Mouse (Mus musculus): ENCODE results near the gene Kmt5a. TPM values are rescaled to one million over a fixed set of nuclear protein-coding genes. Genes with fewer than 3 reads are reported as not detected.
"Not testable (repeated sequence)": the region's sequence is repeated elsewhere in the genome, so short reads cannot be mapped to it uniquely, and the experiment has no call there.

The Kmt5a gene
- total RNA-seq, 4 experiments from 2014 or later, result 58.2 to 72.4 (median 64.4) TPM

- DNase-seq (ENCODE audit: low spot score in 2 of 2), result no peak
Observed at GRCm38 (mm10) chr5:124445621-124446293, 6.0 kb downstream of the Kmt5a start.

GRCm38 (mm10) chr5:124446301-124446881 lies 6.7 kb downstream of the Kmt5a start:
- no peak for DNase-seq (ENCODE audit: low spot score in 2 of 2)

GRCm38 (mm10) chr5:124449494-124449893 lies 9.8 kb downstream of the Kmt5a start:
- DNase-seq (ENCODE audit: low spot score in 2 of 2), result no peak

- no peak for DNase-seq (ENCODE audit: low spot score in 2 of 2)
Observed at GRCm38 (mm10) chr5:124450051-124450450, 10.3 kb downstream of the Kmt5a start.

- DNase-seq (ENCODE audit: low spot score in 2 of 2), result no peak
Observed at GRCm38 (mm10) chr5:124450641-124451340, 11.1 kb downstream of the Kmt5a start.

- peak in 1 of 2 experiments; percentile 50 for DNase-seq (ENCODE audit: low spot score in 2 of 2)
Observed at GRCm38 (mm10) chr5:124452494-124453228, 12.9 kb downstream of the Kmt5a start.

GRCm38 (mm10) chr5:124453339-124454081 lies 13.8 kb downstream of the Kmt5a start:
- peak; percentile 80 to 83 for DNase-seq (ENCODE audit: low spot score in 2 of 2)

GRCm38 (mm10) chr5:124454082-124454419 lies 14.3 kb downstream of the Kmt5a start:
- DNase-seq (ENCODE audit: low spot score in 2 of 2), result no peak

GRCm38 (mm10) chr5:124456762-124457161 lies 17.0 kb downstream of the Kmt5a start:
- no peak for DNase-seq (ENCODE audit: low spot score in 2 of 2)

- DNase-seq (ENCODE audit: low spot score in 2 of 2), result not testable (repeated sequence)
Observed at GRCm38 (mm10) chr5:124460922-124461321, 21.2 kb downstream of the Kmt5a start.

GRCm38 (mm10) chr5:124462297-124463025 lies 22.7 kb downstream of the Kmt5a start:
- DNase-seq (ENCODE audit: low spot score in 2 of 2), result no peak

- DNase-seq (ENCODE audit: low spot score in 2 of 2), result no peak
Observed at GRCm38 (mm10) chr5:124463462-124463861, 23.7 kb downstream of the Kmt5a start.

GRCm38 (mm10) chr5:124464905-124465304 lies 25.2 kb downstream of the Kmt5a start:
- DNase-seq (ENCODE audit: low spot score in 2 of 2), result no peak

- no peak for DNase-seq (ENCODE audit: low spot score in 2 of 2)
Observed at GRCm38 (mm10) chr5:124467766-124468165, 28.0 kb downstream of the Kmt5a start.

GRCm38 (mm10) chr5:124468365-124468764 lies 28.6 kb downstream of the Kmt5a start:
- no peak for DNase-seq (ENCODE audit: low spot score in 2 of 2)

- DNase-seq (ENCODE audit: low spot score in 2 of 2), result no peak
Observed at GRCm38 (mm10) chr5:124469486-124469885, 29.8 kb downstream of the Kmt5a start.

- no peak for DNase-seq (ENCODE audit: low spot score in 2 of 2)
Observed at GRCm38 (mm10) chr5:124470591-124471171, 31.0 kb downstream of the Kmt5a start.

GRCm38 (mm10) chr5:124478873-124479204 lies 39.1 kb downstream of the Kmt5a start:
- DNase-seq (ENCODE audit: low spot score in 2 of 2), result no peak

- no peak for DNase-seq (ENCODE audit: low spot score in 2 of 2)
Observed at GRCm38 (mm10) chr5:124480119-124480518, 40.4 kb downstream of the Kmt5a start.

GRCm38 (mm10) chr5:124481714-124482113 lies 42.0 kb downstream of the Kmt5a start:
- DNase-seq (ENCODE audit: low spot score in 2 of 2), result no peak
